Mouse (Mus musculus) regulatory T cell (primary cell): ENCODE data around the gene Sorl1.

Experiments
- in situ Hi-C: fragments of 300-600 bp; cut with MboI, MseI; formaldehyde crosslinking; loops from one replicate; pipeline ENCODE4 v1.15.1; 2025; ENCODE audit warnings: high pct_unique_total_duplicates

The Sorl1 gene

GRCm38 (mm10) chr9:41968673-41969460, 155.2 kb downstream of the Sorl1 start:
- in situ Hi-C loops: loop anchor here (25.0 kb wide), 1 partner anchor 482 kb away; no protein-coding TSS in a partner anchor

DNA sequence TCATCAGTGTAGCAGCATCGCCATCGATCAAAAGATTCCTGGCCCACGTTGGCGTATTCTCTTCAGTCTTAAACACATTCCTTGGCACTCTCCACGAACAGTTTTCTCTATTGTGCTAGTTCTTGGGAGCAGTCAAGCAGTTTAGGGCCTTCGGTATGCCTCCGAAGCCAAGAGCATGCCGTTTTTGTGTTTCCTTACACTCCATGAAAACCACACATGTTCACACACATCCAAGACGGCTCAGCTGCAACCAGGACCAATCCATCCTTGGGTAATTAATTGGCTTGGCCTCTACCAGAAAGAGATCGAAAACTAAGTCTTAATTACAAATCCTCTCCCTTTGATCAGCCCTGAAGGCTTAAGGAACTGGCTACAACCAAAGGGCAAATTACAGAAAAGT, 162.8 kb downstream of the Sorl1 start:
- in situ Hi-C loops: loop anchor here (25.0 kb wide), 1 partner anchor 474 kb away; no protein-coding TSS in a partner anchor

- in situ Hi-C loops: loop anchor here (25.0 kb wide), 1 partner anchor 471 kb away; no protein-coding TSS in a partner anchor
Measured at GRCm38 (mm10) chr9:41958282-41958681, 165.8 kb downstream of the Sorl1 start.

- in situ Hi-C loops: loop anchor here (5.0 to 25.0 kb wide), 2 partner anchors 466 to 721 kb away; no protein-coding TSS in a partner anchor
Measured at GRCm38 (mm10) chr9:41953486-41953885, 170.6 kb downstream of the Sorl1 start.

- in situ Hi-C loops: loop anchor here (5.0 to 25.0 kb wide), 2 partner anchors 465 to 720 kb away; no protein-coding TSS in a partner anchor
Measured at GRCm38 (mm10) chr9:41952650-41953204, 171.4 kb downstream of the Sorl1 start.

GRCm38 (mm10) chr9:41951472-41952129, 172.5 kb downstream of the Sorl1 start:
- in situ Hi-C loops: loop anchor here (5.0 to 25.0 kb wide), 2 partner anchors 464 to 719 kb away; no protein-coding TSS in a partner anchor

GRCm38 (mm10) chr9:41950991-41951451, 173.1 kb downstream of the Sorl1 start:
- in situ Hi-C loops: loop anchor here (5.0 to 25.0 kb wide), 2 partner anchors 464 to 719 kb away; no protein-coding TSS in a partner anchor

- in situ Hi-C loops: loop anchor here (5.0 to 25.0 kb wide), 2 partner anchors 463 to 718 kb away; no protein-coding TSS in a partner anchor
Measured at GRCm38 (mm10) chr9:41950109-41950990, 173.7 kb downstream of the Sorl1 start.

DNA sequence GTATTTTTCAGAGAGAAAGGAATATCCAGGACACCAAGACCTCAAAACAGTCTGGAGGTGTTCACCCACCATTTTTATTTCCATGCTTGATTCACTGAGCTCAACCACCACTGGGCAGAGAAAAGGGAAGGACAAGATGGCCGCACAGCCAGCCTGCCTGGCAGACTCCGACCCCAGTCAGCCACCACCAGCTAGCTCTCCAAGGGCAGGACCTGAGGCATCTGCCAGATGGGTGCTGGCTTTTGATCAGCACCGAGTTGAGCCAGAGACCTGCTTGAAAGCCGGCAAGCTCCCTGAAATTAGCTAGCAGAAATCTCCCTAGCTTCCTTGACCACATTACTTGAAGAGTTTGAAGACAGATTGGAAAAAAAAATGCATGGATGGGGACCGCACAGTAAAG, 174.6 kb downstream of the Sorl1 start:
- in situ Hi-C loops: no loop called here

- in situ Hi-C loops: no loop called here
Measured at GRCm38 (mm10) chr9:41944964-41945363, 179.1 kb downstream of the Sorl1 start.

DNA sequence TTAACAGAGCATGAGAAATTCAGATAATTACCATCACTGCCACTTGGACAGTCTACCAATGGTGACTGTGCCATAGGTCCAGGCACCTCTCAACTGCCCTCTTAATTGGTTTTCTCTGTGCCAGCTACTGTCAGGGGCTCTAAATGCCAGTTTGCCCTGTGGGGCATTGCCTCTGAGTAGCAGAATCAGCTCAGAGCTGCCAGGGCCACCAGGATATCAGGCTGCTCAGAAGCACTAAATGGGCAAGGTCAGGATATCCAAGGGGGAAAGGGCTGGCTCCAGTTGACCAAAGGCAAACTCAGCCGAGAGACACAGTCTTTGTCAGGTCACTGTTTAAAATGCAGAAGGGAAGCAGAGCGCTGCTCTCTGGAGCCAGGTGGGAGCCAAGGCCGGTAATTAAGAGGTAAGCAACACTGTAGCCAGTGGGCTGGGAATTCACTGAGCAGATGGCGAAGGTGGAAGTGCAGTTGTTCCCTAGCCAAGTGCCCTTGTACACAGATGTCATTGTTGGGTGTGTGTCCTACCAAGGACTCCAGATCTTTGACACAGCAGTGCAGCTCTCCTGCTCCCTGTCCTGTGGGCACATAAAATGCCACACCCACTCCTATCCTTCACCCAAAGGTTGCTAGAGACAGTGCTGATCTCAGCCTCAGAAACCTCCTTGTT, 181.0 kb downstream of the Sorl1 start:
- in situ Hi-C loops: no loop called here

DNA sequence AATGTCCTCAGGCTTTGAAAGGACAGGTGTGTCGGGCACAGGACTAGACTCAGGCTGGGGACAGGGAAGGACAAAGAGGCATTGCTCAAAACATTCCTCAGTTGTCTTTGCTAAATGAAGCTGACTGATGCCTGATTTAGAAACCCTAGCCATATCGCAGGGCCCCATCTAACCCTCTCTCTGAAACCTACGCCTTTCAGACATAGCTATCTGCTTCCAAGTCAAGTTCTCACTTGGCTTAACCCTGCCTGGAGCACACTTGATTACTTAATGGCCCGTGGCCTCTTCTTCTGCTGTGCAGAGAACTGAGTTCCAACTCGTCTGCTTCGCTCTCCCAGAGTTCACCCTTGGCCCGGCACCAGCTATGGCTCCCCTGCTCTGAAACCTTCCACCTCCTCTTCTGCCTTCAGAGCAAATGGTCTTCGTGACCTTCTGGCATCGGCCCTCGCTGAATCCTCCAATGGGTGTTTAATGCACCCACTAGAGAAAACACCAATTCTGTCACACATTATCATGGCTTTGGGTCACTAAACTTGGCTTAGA, 183.7 kb downstream of the Sorl1 start:
- in situ Hi-C loops: no loop called here

- in situ Hi-C loops: no loop called here
Measured at GRCm38 (mm10) chr9:41938449-41938848, 185.6 kb downstream of the Sorl1 start.

DNA sequence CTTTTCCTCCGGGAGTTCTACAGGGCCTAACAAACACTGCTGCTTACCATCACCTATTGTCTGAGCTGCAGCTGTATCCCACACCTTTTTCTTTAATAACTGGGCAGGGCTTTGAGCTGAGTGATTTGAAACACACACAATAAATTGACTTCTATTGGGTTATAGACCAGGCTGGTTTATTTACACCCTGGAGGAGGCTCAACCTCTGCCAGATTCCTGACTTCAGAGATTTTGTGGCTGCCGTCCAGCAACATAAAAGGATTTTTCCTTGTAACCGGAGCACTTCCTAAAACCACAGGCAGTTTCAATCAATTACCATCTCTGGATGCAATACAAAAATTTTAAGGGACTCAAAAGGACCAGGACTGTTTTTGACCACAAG, 186.1 kb downstream of the Sorl1 start:
- in situ Hi-C loops: no loop called here

DNA sequence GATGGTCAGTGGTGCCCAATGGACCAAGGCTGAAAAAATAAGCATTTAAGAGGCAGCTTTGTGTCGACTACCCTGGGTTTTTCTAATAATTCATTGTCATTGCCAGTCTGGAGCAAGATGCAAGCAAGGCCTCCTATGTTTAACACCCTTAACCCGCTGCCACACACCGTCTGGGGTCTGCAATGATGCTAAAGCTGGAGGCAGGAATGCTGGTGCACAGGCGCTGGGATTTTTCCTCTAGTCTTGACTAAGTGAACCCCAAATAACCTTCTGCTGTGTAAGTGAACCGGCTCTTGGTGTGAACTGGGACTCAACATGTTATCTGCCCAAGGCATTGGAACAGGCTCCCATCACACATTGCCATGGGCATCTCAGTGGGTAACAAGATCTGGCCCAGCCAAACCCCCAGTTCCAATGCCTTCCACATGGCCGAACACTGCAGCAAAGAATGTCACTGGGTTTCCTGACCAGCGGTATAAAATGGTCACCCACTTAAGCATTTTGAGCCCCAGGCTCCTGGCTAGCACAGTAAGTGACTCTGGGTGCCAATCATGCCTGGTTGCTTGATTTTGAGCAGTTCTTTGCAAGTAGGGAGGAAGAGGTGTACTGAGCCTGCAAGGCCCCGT, 186.6 kb downstream of the Sorl1 start:
- in situ Hi-C loops: no loop called here

- in situ Hi-C loops: no loop called here
Measured at GRCm38 (mm10) chr9:41936598-41936997, 187.5 kb downstream of the Sorl1 start.

DNA sequence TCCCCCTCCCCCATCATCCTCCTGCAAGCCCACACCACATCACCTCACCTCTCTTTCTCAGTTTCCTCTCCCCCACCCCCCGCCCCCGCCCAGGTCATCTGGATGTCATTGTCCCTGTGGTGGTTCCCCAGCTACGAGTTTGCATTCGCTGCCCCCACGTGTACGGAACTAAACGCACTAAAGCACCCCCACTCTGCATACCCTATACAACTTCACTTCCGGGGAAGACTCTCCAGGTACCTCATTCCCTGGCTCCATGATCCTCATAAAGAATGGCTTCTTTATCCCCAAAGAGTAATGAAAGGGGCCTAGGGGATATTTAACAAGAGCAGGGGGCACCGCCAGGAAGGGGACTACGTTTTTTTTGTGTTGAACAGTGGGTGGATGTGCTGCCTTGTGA, 188.1 kb downstream of the Sorl1 start:
- in situ Hi-C loops: no loop called here

- in situ Hi-C loops: no loop called here
Measured at GRCm38 (mm10) chr9:41935373-41935971, 188.6 kb downstream of the Sorl1 start.

GRCm38 (mm10) chr9:41934848-41935372, 189.2 kb downstream of the Sorl1 start:
- in situ Hi-C loops: no loop called here
